Mouse (Mus musculus): Measurements from ENCODE around the gene Gm8720.
"Not testable (repeated sequence)": the region's sequence is repeated elsewhere in the genome, so short reads cannot be mapped to it uniquely, and the experiment has no call there.

Gm8720 gene

DNA sequence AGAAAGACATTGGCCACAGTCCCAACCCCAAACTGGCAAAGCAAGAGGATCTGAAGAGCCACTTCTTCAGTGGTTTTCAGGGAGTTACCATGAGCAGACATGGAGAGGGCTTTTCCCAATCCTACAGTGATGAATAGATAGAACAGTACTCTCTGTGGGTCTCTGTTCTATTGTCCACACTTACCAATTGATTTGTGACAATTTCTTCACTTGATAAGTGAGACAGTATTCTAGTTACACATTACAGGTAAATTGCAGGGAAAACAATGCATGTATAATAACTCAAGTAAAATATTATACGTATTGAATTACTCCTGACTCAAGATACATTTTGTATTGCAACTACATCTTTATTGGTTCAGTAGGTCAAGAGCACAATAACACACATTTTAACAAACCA lies at the start of gene Gm8720:
TSS of gene Gm8720 (minus strand) at position 101 of the 400 bp plus-strand sequence.
- not testable (repeated sequence) for DNase-seq

DNA sequence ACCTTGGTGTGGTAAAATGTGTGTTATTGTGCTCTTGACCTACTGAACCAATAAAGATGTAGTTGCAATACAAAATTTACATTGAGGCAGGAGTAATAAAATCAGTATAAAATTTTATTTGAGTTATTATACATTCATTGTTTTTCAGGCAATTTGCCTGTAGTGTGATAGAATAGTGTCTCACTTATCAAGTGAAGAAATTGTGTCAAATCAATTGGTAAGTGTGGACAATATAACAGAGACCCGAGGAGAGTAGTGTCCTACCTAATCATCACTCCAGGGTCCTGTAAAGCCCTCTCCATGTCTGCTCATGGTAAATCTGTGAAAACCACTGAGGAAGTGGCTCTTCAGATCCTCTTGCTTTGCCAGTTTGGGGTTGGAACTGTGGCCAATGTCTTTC lies 12.0 kb downstream of the Gm8720 start, which contains the start of gene Vmn1r163:
TSS of gene Vmn1r163 (plus strand) at position 301 of the 400 bp plus-strand sequence.
- not testable (repeated sequence) for DNase-seq

DNA sequence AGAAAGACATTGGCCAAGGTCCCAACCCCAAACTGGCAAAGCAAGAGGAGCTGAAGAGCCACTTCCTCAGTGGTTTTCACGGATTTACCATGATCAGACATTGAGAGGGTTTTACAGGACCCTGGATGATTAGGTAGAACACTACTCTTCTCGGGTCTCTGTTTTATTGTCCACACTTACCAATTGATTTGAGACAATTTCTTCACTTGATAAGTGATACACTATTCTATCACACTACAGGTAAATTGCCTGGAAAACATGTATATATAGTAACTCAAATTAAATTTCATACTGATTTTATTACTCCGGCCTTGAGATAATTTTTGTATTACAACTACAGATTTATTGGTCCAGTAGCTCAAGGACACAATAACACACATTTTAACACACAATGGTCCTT lies 47.4 kb downstream of the Gm8720 start, which contains the start of gene Gm4216:
TSS of gene Gm4216 (minus strand) at position 101 of the 400 bp plus-strand sequence.
- DNase-seq: not testable (repeated sequence)
